Mouse (Mus musculus) lung, embryonic 14.5 days (tissue): ENCODE results near the gene Nyap1. TPM values are rescaled to one million over a fixed set of nuclear protein-coding genes. Genes with fewer than 3 reads are reported as not detected.

Experiments used
- ATAC-seq: fragments of 200-750 bp; cut with Nextera tagmentation; 2 replicates; pipeline ENCODE4 v1.8.0; 2017; ENCODE audit warnings: mild to moderate bottlenecking, moderate TSS enrichment, moderate library complexity; ENCODE audit not compliant: insufficient read depth
- DNase-seq: peaks from one replicate; pipeline ENCODE4 v3.0.0-alpha.2; 2015
- H3K27ac ChIP-seq: fragments of 300-500 bp; sonication (generic); 2 replicates; pipeline ENCODE4 v1.5.1; 2014; ENCODE audit warnings: low read depth, mild to moderate bottlenecking, moderate library complexity
- H3K27me3 ChIP-seq: fragments of 300-500 bp; sonication (generic); 2 replicates; pipeline ENCODE4 v1.6.1; 2014; ENCODE audit warnings: low read length, control low read depth; ENCODE audit not compliant: insufficient read depth
- H3K36me3 ChIP-seq: fragments of 300-500 bp; sonication (generic); 2 replicates; pipeline ENCODE4 v1.6.1; 2014; ENCODE audit warnings: control low read depth; ENCODE audit not compliant: insufficient read depth
- H3K4me1 ChIP-seq: fragments of 300-500 bp; sonication (generic); 2 replicates; pipeline ENCODE4 v1.6.1; 2014; ENCODE audit warnings: antibody characterized with exemption, control low read depth; ENCODE audit not compliant: insufficient read depth
- H3K4me2 ChIP-seq: fragments of 300-500 bp; sonication (generic); 2 replicates; pipeline ENCODE4 v1.6.1; 2014; ENCODE audit warnings: mild to moderate bottlenecking
- H3K4me3 ChIP-seq: fragments of 300-500 bp; sonication (generic); 2 replicates; pipeline ENCODE4 v1.5.1; 2014; ENCODE audit warnings: low read depth, low read length
- H3K9ac ChIP-seq: fragments of 300-500 bp; sonication (generic); 2 replicates; pipeline ENCODE4 v1.6.1; 2014
- H3K9me3 ChIP-seq: fragments of 300-500 bp; sonication (generic); 2 replicates; pipeline ENCODE4 v1.6.1; 2016; ENCODE audit warnings: low read depth, low read length, control low read depth
- CTCF ChIP-seq: IDR thresholded peaks from 2 replicates; pipeline ENCODE4 v1.5.1; 2016; ENCODE audit warnings: antibody characterized with exemption, low read depth
- WGBS: fragments of 180-500 bp; shearing (Covaris S2); extraction: QIAGEN DNeasy Blood & Tissue Kit; methylation state at CpG from one replicate; pipeline ENCODE4 v1.1.7; 2014; 5-methylcytosine and 5-hydroxymethylcytosine counted together
- polyA plus RNA-seq: library from polyadenylated mRNA; unstranded; fragments of >200 nt; fragmentation: Nextera tagmentation; extraction: Ambion mirVana; gene quantifications from 2 replicates; pipeline ENCODE4 v1.2.1, GENCODE M21; 2014

Nyap1 gene
- polyA plus RNA-seq, 1 experiment from 2014 or later: 0.93 TPM

- 7% methylated on average over 28 of the region's 28 CpGs for WGBS
- Histone ChIP-seq H3K27me3 (no peaks in the 10 kb centered on the region), H3K36me3 (0 out of 2 replicates have a peak, but pooled peaks cover 3% of the 10 kb centered on the region), H3K27ac (no peak overlapping the region), H3K4me1 (peaks cover 7% of the 10 kb centered on the region; the same call in 1 of the 2 replicates), H3K9me3 (no peaks in the 10 kb centered on the region), H3K4me2 (peak overlapping the region; percentile 96), H3K9ac (peak overlapping the region; percentile 58), H3K4me3 (peak overlapping the region; percentile 67)
- ATAC-seq: peak; percentile 4; the same call in 1 of the 2 replicates
- no peak for TF ChIP-seq CTCF
- peak; percentile 56 for DNase-seq
Observed at GRCm38 (mm10) chr5:137683388-137684293, 57.8 kb downstream of the Nyap1 start.

GRCm38 (mm10) chr5:137682526-137682925 lies 58.9 kb downstream of the Nyap1 start:
- Histone ChIP-seq H3K4me3 (no peak overlapping the region), H3K9me3 (no peaks in the 10 kb centered on the region), H3K9ac (no peak overlapping the region), H3K4me2 (no peak overlapping the region; the same call in 1 of the 2 replicates), H3K36me3 (0 out of 2 replicates have a peak, but pooled peaks cover 3% of the 10 kb centered on the region), H3K27ac (no peak overlapping the region), H3K27me3 (no peaks in the 10 kb centered on the region), H3K4me1 (peaks cover 7% of the 10 kb centered on the region; the same call in 1 of the 2 replicates)
- no peak for TF ChIP-seq CTCF
- DNase-seq: no peak
- no peak for ATAC-seq
- 82% methylated on average over 6 of the region's 6 CpGs for WGBS

Other genes starting within 250 kb of the Nyap1 start
- gene Pop7, start 239.1 kb downstream of the Nyap1 start, polyA plus RNA-seq: 54.3 and 58.4 TPM in 2 replicates
- gene Gigyf1, start 223.1 kb downstream of the Nyap1 start, polyA plus RNA-seq: 11.1 and 11.6 TPM in 2 replicates
- 0.37 and 0.38 TPM in 2 replicates for gene Epo, start 208.4 kb downstream of the Nyap1 start, polyA plus RNA-seq
- 411 and 440 TPM in 2 replicates for gene Gnb2, start 208.1 kb downstream of the Nyap1 start, polyA plus RNA-seq
- 0.26 TPM in 1 of 2 replicates, not detected in the other for gene Actl6b, start 188.1 kb downstream of the Nyap1 start, polyA plus RNA-seq
- 0.31 and 0.47 TPM in 2 replicates for gene Tfr2, start 171.8 kb downstream of the Nyap1 start, polyA plus RNA-seq
- 33.9 and 37.8 TPM in 2 replicates for gene Mospd3, start 140.5 kb downstream of the Nyap1 start, polyA plus RNA-seq
- gene Pcolce, start 127.8 kb downstream of the Nyap1 start, polyA plus RNA-seq: 130 and 148 TPM in 2 replicates
- 0.19 TPM in 1 of 2 replicates, not detected in the other for gene Fbxo24, start 112.6 kb downstream of the Nyap1 start, polyA plus RNA-seq
- 32.1 and 40.5 TPM in 2 replicates for gene Lrch4, start 112.5 kb downstream of the Nyap1 start, polyA plus RNA-seq
- gene Gm20605, start 112.4 kb downstream of the Nyap1 start, polyA plus RNA-seq: 9.2 and 11.7 TPM in 2 replicates
- 6.4 and 8.1 TPM in 2 replicates for gene Sap25, start 100.3 kb downstream of the Nyap1 start, polyA plus RNA-seq
- gene Irs3, start 95.9 kb downstream of the Nyap1 start, polyA plus RNA-seq: 0.08 TPM in 1 of 2 replicates, not detected in the other
- gene Agfg2, start 56.9 kb downstream of the Nyap1 start, polyA plus RNA-seq: 10.9 and 12.2 TPM in 2 replicates
- 127 TPM in 2 replicates for gene Tsc22d4, start 4.1 kb upstream of the Nyap1 start, polyA plus RNA-seq
- 33.7 and 40.9 TPM in 2 replicates for gene Ppp1r35, start 37.2 kb upstream of the Nyap1 start, polyA plus RNA-seq
- gene Mepce, start 46.0 kb upstream of the Nyap1 start, polyA plus RNA-seq: 13.1 and 14.5 TPM in 2 replicates
- 25.9 and 26.1 TPM in 2 replicates for gene Zcwpw1, start 46.2 kb upstream of the Nyap1 start, polyA plus RNA-seq
- 2.2 and 3.0 TPM in 2 replicates for gene Pilra, start 94.7 kb upstream of the Nyap1 start, polyA plus RNA-seq
- gene Pilrb1, start 116.5 kb upstream of the Nyap1 start, polyA plus RNA-seq: 0.41 and 1.1 TPM in 2 replicates
- 0.37 and 0.83 TPM in 2 replicates for gene Pilrb2, start 130.2 kb upstream of the Nyap1 start, polyA plus RNA-seq
- 0.21 and 0.28 TPM in 2 replicates for gene Cyp3a13, start 180.0 kb upstream of the Nyap1 start, polyA plus RNA-seq
- 0.18 TPM in 1 of 2 replicates, not detected in the other for gene Gjc3, start 221.5 kb upstream of the Nyap1 start, polyA plus RNA-seq
- not detected in 2 replicates for gene Azgp1, start 239.9 kb upstream of the Nyap1 start, polyA plus RNA-seq